Mouse (Mus musculus) midbrain, postnatal 0 days (tissue): ENCODE results near the gene Ccser2. TPM values are rescaled to one million over a fixed set of nuclear protein-coding genes. Genes with fewer than 3 reads are reported as not detected.
"Not testable (repeated sequence)": the region's sequence is repeated elsewhere in the genome, so short reads cannot be mapped to it uniquely, and the experiment has no call there.

Experiments
- ATAC-seq: fragments of 200-750 bp; cut with Nextera tagmentation; 2 replicates; pipeline ENCODE4 v1.8.0; 2017; ENCODE audit warnings: moderate number of reproducible peaks, mild to moderate bottlenecking, moderate TSS enrichment, moderate library complexity; ENCODE audit not compliant: low FRiP score
- DNase-seq: peaks from one replicate; pipeline ENCODE4 v3.0.0-alpha.2; 2015; ENCODE audit warnings: low spot score
- H3K27ac ChIP-seq: fragments of 300-500 bp; sonication (generic); 2 replicates; pipeline ENCODE4 v1.5.1; 2014; ENCODE audit warnings: low read depth, mild to moderate bottlenecking, low read length, mixed read lengths
- H3K27me3 ChIP-seq: fragments of 300-500 bp; sonication (generic); 2 replicates; pipeline ENCODE4 v1.6.1; 2014; ENCODE audit warnings: low read length, control low read depth, mixed read lengths; ENCODE audit not compliant: insufficient read depth
- H3K36me3 ChIP-seq: fragments of 300-500 bp; sonication (generic); 2 replicates; pipeline ENCODE4 v1.6.1; 2014; ENCODE audit warnings: low read length, control low read depth, mixed read lengths; ENCODE audit not compliant: insufficient read depth
- H3K4me1 ChIP-seq: fragments of 300-500 bp; sonication (generic); 2 replicates; pipeline ENCODE4 v1.6.1; 2014; ENCODE audit warnings: mild to moderate bottlenecking, control low read depth, antibody characterized with exemption, low read length, mixed read lengths; ENCODE audit not compliant: insufficient read depth
- H3K4me2 ChIP-seq: fragments of 300-500 bp; sonication (generic); 2 replicates; pipeline ENCODE4 v1.6.1; 2014; ENCODE audit warnings: low read depth, mild to moderate bottlenecking, low read length, mixed read lengths; ENCODE audit not compliant: poor library complexity, severe bottlenecking
- H3K4me3 ChIP-seq: fragments of 300-500 bp; sonication (generic); 2 replicates; pipeline ENCODE4 v1.5.1; 2014; ENCODE audit warnings: low read depth, mild to moderate bottlenecking, low read length, moderate library complexity
- H3K9ac ChIP-seq: fragments of 300-500 bp; sonication (generic); replicated peaks from 2 replicates; pipeline ENCODE4 v1.6.1; 2014; ENCODE audit warnings: mild to moderate bottlenecking, low read length, moderate library complexity, mixed read lengths; ENCODE audit not compliant: poor library complexity, severe bottlenecking
- H3K9me3 ChIP-seq: fragments of 300-500 bp; sonication (generic); 2 replicates; pipeline ENCODE4 v1.6.1; 2016; ENCODE audit warnings: low read length, control low read depth
- CTCF ChIP-seq: IDR thresholded peaks from 2 replicates; pipeline ENCODE4 v1.5.1; 2016; ENCODE audit warnings: antibody characterized with exemption, mild to moderate bottlenecking
- WGBS: fragments of 180-500 bp; shearing (Covaris S2); extraction: QIAGEN DNeasy Blood & Tissue Kit; methylation state at CpG from one replicate; pipeline ENCODE4 v1.1.7; 2014; 5-methylcytosine and 5-hydroxymethylcytosine counted together
- polyA plus RNA-seq: library from polyadenylated mRNA; unstranded; fragments of >200 nt; fragmentation: Nextera tagmentation; extraction: Ambion mirVana; gene quantifications from 2 replicates; pipeline ENCODE4 v1.2.1, GENCODE M21; 2015
- total RNA-seq: library from RNA; depleted of rRNA; stranded (reverse); fragments of >200 nt; gene quantifications from 2 replicates; pipeline ENCODE4 v1.2.3, GENCODE M21; 2014

The Ccser2 gene
- total and polyA plus RNA-seq, 2 experiments from 2014 or later: 81.0 to 99.1 TPM

DNA sequence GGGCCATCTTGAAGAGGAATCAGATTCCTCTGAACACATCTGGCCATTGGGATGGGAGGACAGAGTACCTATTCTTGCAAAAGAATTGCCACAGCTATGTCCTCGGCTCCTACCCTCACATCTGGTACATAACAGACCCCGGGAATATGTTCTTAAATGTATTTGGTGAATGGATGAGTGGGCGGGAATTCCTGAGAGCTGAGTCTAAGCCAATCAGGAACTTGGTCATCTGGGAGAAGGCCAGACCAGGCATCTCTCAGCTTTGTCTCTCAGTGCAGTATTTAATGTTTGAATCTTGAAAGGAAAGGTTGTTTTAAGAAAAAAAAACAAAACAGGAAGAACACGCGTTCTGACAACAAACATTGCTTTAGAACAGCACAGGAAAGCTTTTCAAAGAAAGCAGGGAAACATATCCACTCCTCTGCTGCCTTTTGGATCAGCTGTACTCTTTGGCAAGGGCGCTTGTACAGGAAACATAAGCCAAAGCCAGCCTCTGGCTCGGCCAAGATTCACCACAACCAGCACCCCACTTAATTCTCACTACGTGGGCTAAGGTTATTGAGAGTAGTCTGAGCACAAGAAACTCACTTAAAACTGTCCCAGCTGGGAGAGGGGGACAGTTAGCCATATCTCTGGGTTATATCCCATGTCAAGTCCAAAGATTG is 35.0 kb upstream of the Ccser2 start:
- ATAC-seq (no peak), DNase-seq (peak; percentile 48)
- no peak overlapping the region for H3K27ac ChIP-seq
- H3K9me3 ChIP-seq: no peaks in the 10 kb centered on the region
- H3K4me1 ChIP-seq: no peaks in the 10 kb centered on the region
- H3K36me3 ChIP-seq: no peaks in the 10 kb centered on the region
- no peak overlapping the region for H3K4me2 ChIP-seq
- H3K9ac ChIP-seq: no peak overlapping the region
- WGBS: 73% methylated on average over 8 of the region's 8 CpGs
- H3K27me3 ChIP-seq: no peaks in the 10 kb centered on the region
- H3K4me3 ChIP-seq: no peak overlapping the region
- TF ChIP-seq CTCF: no peak

DNA sequence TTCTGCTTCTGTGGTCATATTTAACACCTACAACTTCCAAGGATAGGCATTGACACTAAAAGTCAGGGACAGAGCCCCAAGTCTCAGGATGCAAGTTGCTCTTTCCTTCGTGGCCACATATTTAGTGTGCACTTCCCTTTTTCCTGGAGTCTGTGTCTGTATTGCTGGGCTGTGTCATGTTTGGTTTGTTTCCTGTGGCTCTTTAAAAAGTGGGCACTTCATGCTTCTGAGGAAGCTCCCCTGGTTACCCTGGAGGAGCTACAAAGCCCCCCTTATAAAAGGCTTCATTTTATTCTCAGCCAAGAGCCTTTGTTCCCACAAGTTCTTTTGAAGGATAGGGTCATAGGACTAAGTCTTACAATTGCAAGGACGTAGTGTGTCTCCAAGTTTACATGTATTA is 34.3 kb upstream of the Ccser2 start:
- 57% methylated on average over 2 of the region's 2 CpGs for WGBS
- TF ChIP-seq CTCF: no peak
- no peak for ATAC-seq

DNA sequence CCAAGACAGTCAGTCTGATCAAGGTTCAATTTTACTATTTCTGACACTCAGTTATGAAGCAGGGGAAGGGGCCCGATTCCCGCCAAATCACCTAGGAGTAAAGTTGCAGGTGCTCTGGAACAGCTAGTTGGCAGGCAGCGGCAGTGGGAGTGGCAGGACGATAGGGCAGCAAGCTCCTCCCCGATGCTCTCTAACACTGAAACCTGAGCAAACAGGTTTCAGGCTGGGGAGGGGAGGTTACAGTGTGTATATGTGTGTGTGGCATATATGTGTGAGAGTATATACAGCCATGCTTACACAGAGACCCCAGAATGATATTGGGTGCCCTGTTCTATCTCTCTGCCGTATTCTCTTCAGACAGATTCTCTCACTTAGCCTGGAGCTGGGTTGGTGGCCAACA is 32.2 kb upstream of the Ccser2 start:
- H3K4me1 ChIP-seq, H3K36me3 ChIP-seq, H3K4me3 ChIP-seq, H3K9ac ChIP-seq, H3K4me2 ChIP-seq, H3K27me3 ChIP-seq, H3K9me3 ChIP-seq, DNase-seq, H3K27ac ChIP-seq, ATAC-seq: not testable (repeated sequence)
- WGBS: 83% methylated on average over 6 of the region's 6 CpGs

More for the DNA sequence above, 34.3 kb upstream of the Ccser2 start:
- DNase-seq: peak; percentile 28
- no peak overlapping the region for H3K27ac ChIP-seq
- H3K4me2 ChIP-seq: no peak overlapping the region
- H3K4me1 ChIP-seq: no peaks in the 10 kb centered on the region
- no peaks in the 10 kb centered on the region for H3K9me3 ChIP-seq
- no peaks in the 10 kb centered on the region for H3K27me3 ChIP-seq
- no peak overlapping the region for H3K4me3 ChIP-seq
- H3K36me3 ChIP-seq: no peaks in the 10 kb centered on the region
- no peak overlapping the region for H3K9ac ChIP-seq

DNA sequence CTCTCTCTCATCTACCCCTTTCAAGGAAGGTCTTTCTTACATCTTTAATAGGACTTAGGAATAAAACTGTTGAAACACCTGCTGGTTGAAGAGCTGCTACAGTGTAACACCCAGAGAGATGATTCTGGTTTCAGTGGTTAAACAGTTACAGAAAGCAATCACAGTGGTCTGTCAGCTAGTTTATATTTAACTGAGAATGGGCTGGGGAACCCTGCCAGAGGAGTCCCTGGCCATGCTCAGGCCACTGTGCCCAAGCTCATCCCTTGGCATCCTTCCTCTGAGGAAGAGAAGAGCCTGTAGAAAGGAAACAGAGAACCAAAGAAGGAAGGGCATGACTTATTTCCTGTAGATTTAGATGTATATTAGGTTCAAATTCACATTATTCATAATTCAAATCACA is 21.2 kb upstream of the Ccser2 start:
- Histone ChIP-seq H3K4me3 (no peak overlapping the region), H3K27me3 (no peaks in the 10 kb centered on the region), H3K9me3 (no peaks in the 10 kb centered on the region), H3K4me1 (no peaks in the 10 kb centered on the region), H3K36me3 (no peaks in the 10 kb centered on the region), H3K27ac (no peak overlapping the region), H3K4me2 (no peak overlapping the region), H3K9ac (no peak overlapping the region)
- ATAC-seq (no peak), DNase-seq (no peak)
- TF ChIP-seq CTCF: no peak

DNA sequence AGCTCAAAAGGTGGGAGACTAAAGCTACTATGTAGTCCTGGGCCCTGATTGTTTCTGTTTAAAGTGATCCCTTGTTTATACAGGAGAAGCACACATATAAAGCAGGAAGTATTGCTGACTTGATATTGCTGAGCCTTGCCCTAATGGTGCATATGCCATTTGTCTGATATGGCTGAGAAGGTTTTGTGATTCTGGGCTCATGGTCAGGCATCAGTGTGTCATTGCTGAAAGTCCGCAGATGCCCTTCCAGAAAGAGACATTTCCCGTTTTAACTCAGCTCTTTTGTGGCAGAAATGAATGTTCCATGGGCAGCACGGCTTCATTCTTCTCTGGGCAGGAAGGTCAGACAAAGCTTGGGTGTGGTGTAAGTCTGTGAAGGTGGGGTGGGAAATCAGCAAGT is 17.1 kb upstream of the Ccser2 start:
- H3K9ac ChIP-seq: no peak overlapping the region
- no peaks in the 10 kb centered on the region for H3K36me3 ChIP-seq
- TF ChIP-seq CTCF: no peak
- no peak overlapping the region for H3K4me3 ChIP-seq
- no peak overlapping the region for H3K4me2 ChIP-seq
- no peak overlapping the region for H3K27ac ChIP-seq
- DNase-seq: no peak
- WGBS: 92% methylated on average over 3 of the region's 3 CpGs
- no peaks in the 10 kb centered on the region for H3K4me1 ChIP-seq
- no peak for ATAC-seq
- no peaks in the 10 kb centered on the region for H3K9me3 ChIP-seq
- H3K27me3 ChIP-seq: no peaks in the 10 kb centered on the region

DNA sequence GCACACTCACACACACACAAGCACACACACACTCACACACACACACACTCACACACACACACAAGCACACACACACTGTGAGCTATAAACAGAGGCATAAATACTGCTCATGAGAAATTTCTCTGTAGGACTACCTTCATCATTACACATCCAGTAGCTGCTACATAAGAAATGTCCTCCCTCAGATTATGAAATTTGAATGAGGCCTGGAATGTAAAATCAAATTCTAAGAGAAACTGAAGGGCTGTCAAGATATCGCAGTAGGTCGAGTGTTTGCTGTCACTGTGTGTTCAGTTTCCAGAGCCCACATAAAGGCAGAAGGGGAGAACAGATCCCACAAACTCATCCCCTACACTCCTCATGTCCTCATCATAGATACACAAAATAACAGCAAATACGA is 6.4 kb upstream of the Ccser2 start:
- no peak overlapping the region for H3K9ac ChIP-seq
- no peak for TF ChIP-seq CTCF
- no peak overlapping the region for H3K4me3 ChIP-seq
- H3K4me1 ChIP-seq: no peaks in the 10 kb centered on the region
- WGBS: 86% methylated on average over 3 of the region's 3 CpGs
- no peak for ATAC-seq
- no peaks in the 10 kb centered on the region for H3K27me3 ChIP-seq
- H3K9me3 ChIP-seq: no peaks in the 10 kb centered on the region
- H3K36me3 ChIP-seq: no peaks in the 10 kb centered on the region
- DNase-seq: no peak
- H3K27ac ChIP-seq: no peak overlapping the region
- H3K4me2 ChIP-seq: no peak overlapping the region
